Mouse (Mus musculus): ENCODE data around the gene Gm45208.

The Gm45208 gene

DNA sequence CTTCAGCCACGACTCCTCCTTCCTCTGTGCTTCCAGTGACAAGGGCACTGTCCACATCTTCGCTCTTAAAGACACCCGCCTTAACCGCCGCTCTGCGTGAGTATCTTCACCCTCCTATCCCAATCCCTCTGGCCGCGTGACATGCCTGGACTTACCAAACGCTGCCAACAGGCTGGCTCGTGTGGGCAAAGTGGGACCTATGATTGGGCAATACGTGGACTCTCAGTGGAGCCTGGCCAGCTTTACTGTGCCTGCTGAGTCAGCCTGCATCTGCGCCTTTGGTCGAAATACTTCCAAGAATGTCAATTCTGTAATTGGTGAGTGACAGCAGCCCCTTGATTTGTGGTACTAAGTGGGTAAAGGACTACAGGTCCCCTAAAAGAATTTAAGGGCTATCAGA lies 5.1 kb downstream of the Gm45208 start:
- DNase-seq (ENCODE audit: low read depth), result peak; percentile 53

DNA sequence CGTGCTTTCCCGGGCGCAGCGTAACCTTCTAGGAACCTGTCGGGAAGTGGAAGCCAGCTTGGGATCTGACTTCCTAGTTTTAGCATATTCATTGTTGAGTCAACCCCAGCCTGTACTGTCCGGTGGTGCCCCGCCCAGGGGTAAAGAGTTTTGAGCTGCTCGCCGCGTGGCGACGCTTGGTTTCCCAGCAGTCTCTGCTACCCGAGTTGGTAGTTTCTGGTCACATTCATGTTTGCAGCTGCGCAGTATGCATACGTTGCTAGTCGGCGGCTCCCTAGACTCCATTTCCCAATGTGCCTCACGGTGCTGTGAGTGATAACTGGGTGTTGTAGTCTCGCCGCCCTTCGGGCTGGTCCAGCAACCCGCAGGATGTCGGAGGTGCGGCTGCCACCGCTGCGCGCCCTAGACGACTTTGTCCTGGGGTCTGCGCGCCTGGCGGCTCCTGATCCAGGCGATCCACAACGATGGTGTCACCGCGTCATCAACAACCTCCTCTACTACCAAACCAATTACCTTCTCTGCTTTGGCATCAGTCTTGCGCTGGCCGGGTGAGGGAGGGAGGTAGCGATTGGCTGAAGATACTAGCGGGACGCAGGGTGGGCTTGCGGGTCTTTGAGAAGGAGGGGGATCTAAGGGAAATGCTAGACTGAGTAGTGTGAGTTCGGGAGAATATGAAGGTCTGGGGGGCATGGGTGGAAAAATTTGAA lies 6.3 kb downstream of the Gm45208 start, which contains the start of gene Praf2:
Gene Praf2, plus strand, starts transcription at position 225 of the 707 bp plus-strand sequence.
- DNase-seq (ENCODE audit: low read depth), result peak; percentile 92

DNA sequence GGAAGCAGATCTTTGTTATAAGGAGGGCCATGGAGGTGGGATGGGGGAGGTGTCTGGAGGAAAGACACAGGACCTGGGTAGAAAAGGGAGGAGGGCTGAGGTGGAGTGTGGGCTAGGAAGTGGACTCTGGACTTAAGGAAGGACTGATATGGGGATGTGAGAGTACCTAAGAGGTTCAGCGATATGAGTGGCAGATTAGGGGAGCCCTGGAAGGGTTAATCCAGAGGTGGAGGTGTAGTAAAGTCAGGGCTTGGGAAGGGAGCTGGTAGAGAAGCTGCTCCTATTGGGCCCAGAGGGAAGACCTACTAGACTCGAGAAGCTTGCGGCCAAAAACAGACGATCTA lies 6.8 kb downstream of the Gm45208 start:
- DNase-seq (ENCODE audit: low read depth), result peak; percentile 23

DNA sequence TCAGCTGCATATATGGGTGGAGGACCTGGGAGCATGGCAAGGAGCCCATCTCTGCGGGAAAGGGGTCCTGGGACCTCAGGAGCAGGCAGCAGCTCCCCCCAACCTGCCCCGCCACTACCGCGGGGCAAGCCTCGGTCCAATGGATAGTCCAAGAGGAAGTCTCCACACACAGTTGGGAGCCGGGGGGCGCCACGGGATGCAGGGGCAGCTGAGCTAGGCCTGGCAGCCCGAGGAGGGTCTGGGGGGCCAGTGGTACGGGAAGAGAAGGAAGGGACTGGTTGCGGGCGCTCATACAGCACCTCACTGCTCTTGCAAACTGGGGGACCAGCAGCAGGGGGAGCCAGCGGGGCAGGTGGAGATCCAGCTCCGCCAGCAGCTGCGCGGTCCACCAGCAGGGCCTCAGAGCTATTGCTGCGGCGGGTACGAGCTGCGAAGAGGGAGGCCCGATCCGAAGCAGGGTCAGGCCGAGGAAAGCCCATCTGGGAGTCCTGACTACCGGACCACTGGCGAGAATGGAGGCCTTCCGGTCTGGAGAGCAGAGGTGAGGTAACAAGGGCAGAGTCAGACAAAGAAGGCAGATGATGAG lies 11.6 kb downstream of the Gm45208 start:
- DNase-seq (ENCODE audit: low read depth), result no peak

DNA sequence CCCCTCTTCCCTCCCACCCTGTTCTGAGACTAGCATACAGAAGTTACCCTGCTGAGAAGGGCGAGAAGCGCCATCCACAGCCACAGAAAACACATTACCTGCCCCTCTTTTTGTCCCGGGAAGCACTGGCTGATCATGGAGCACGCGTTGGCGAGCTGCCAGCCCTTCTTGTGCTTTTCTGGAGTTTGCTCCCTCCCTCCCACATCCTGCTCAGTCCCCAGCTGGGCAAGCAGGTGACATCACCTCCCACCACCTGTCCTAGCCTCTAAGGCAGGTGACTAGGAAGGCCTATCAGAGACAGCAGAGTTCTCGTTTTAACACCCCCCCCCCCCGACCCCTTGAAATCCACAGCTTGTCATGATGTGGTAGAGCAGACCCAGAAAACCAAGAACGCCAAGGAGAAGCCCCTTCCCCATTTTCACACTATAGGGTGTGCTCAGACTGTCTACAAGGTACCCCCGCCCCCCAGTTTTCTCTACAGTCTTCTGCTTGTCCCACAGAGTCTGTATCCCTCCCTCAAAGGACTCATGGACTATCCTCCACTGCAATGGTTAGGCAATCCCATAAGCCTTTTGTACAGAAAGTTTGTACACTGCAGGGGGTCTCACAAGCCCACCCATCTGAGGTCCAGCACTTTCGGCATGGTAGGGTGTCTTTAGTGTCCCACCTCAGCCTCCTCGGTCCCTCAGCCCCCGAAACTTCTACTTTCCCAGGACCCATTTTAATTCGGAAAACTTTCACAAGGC lies 17.5 kb downstream of the Gm45208 start:
- DNase-seq (ENCODE audit: low read depth), result peak; percentile 35

DNA sequence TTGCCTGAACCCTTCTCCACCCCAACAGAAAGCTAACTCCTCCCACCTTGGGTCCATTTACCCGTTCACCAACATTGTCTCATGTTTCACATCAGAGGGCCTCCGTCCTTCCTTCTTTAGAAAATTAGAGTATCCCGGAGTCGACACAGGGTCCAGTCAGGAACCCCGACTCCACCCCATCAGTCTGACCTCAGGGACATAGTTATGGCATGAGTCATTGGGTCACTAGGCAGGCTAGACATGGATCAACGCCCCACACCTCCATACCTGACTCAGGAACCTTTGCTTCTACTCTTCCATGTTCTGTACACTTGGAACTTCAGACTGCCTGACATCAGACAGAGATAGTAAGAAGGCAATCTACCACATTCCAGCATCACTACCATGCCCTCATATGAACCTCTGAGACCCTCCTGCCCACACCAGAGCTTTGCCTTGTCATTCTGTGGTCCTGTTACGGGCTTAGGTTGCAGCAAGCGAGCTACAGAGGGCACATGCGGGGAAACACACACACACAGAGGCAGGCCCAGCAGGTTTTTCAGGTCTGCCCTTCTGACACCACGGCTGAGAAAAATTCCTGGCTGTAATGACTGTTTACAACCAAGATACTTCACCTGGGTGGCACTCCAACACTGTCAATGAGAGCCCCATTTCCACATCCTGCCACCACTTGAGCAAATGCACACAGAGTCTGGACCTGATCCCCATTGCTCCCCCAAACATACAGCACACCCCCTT lies 18.2 kb downstream of the Gm45208 start:
- no peak for DNase-seq (ENCODE audit: low read depth)

DNA sequence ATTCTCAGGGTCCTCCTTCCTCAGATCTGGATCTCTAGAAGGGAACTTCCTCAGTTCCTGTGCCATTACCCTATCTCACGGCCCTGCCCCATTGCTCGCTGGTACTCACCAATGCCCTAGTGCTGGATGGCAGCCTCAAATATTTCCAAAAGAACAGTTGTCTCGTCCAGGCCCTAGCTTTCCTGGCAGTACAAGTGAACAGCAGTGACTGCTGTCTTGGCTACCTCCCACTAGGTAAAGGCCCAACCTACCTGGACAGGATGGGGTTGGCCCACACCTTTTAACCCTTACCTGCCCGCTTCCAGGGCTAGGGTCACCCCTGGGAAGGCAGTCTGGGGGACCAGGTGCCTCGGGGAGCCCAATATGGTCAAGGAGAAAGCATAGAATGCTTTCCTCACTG lies 19.1 kb downstream of the Gm45208 start:
- no peak for DNase-seq (ENCODE audit: low read depth)

DNA sequence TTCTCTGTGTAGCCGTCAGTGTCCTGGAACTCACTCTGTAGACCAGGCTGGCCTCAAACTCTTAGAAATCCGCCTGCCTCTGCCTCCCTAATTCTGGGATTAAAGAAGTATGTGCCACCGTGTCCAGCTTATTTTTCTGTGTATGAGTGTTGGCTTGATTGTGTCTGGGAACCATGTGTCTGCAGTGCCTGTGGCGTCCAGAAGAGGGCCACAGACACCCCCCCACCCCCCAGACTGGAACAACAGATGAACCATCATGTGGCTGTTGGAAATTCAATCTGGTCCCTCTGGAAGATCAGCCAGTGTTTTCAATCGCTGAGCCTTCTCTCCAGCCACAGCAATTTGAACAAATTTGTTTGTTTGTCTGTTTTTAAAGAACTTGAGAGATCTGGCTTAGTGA lies 21.4 kb downstream of the Gm45208 start:
- peak; percentile 43 for DNase-seq (ENCODE audit: low read depth)

DNA sequence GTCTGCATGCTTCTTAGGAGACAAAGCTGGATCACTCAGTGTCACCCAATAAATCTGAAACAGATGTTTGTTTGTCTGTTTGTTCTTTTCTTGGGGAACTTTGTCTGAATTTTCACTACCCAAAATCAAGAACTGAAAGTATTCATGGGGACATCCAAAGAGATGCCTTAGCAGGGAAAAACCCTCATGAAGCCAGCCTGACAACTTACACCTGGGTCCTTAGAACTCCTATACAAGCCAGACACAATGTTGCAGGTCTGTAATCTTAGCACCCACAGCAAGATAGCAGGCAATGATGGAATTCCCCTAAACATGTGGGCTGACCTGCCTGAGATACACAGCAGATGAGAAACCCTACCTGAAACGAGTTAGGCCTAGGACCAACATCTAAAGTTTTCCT lies 22.9 kb downstream of the Gm45208 start:
- no peak for DNase-seq (ENCODE audit: low read depth)

DNA sequence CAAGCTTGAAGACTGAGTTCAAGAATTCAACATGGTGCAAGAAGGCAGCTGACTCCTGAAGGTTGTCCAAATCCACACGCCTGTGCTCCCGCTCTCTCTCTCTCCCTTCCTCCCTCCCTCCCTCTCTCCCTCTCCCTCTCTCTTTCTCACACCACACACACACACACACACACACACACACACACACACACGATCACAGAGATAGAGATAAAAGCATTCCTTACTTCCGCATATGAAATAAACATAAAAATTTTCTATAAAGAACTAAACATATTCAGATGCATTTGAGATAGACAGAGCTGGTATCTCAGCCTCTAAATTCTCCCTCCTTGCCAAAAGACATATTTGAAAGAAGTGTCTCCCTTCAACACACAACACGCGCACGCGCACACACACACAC lies 23.4 kb downstream of the Gm45208 start:
- DNase-seq (ENCODE audit: low read depth), result no peak

DNA sequence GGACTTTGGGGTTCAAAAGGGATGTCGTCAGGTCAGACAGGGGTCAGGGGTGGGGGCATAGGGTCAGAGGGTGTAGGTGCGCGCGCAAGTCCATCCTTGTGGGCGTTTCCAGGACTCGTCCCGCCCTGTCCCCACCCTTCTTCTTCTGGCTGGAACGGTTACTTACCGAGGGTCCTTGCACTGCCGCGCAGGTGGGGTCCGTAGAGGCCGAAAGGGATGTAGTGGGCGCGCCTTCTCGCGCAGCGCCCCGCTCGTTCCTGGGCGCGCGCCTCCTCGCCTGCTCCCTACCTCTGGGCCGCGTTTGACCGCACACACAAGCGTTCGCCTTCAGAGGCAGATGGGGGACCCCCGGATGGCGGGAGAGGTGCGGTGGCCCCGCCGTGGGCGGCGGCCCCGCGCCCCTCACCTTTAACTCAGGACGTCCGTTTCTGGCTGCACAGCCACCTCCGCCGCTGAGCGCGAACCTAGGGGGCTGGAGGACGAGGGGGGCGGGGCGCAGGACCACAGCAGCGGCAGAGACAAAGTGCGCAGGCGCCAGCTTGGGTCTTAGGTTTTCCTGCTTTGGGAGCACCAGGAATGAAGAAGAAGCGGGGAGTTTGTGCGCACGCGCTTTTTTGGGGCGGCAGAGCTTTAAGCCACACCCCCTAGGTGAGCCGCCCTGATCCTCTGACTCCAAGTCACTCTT lies 28.5 kb downstream of the Gm45208 start, which contains the start of gene Ccdc120:
Gene Ccdc120, minus strand, starts transcription at position 474 of the 685 bp plus-strand sequence.
- peak; percentile 88 for DNase-seq (ENCODE audit: low read depth)

DNA sequence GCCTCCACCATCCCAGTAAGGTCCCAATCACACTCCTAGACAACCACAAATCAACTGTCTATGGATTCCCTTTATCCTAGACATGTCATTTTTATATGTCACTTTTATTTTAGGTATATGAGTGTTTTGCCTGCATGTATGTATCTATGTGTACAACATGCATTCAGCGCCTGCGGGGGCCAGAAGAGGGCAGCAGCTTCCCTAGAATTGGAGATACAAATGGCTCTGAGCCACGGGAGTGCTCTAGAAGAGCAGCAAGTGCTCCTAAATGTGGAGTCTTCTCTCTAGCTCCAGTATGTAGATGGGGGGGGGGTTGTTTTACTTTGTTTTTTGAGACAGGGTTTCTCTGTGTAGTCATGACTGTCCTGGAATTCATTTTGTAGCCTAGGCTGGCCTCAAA lies 31.6 kb downstream of the Gm45208 start:
- peak; percentile 68 for DNase-seq (ENCODE audit: low read depth)

DNA sequence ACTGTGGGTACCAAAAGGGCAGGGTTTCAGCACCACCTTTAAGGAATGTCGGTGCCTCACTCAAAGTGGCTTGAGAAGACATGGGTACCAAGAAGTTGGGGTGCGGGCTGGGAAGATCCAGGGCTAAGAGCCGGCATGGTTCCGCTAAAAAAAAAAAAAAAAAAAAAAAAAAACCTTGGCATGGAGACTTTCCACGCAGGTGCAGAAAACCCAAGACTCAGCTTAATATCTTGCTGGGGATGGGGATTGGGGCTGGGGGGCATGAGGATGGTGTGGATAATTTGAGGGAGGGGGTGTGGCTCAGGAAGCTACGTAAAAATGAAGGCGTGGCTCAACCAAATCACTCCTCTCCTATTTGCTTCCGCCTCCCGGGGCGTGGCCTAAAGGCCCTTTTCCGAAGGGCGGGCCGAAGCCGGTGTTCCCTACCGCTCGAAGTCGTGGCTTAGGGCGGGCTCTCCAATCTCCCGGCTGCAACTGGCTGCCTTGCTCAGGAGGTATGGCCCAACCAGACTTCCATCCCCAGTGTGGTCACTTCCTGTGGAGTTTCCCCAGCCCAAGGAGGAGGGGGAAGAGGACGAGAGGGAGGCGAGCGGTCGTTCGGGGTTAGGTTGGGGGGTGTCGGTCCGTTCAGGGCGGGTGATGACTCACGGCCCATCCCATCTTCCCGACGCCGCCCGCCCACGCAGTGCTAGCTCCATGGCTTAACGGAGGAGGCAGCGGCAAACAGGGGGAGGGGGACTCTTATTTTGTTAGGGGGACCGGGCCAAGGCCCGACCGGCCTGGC lies 40.3 kb downstream of the Gm45208 start, which contains the start of gene Tfe3:
Gene Tfe3, plus strand, starts transcription at position 424 of the 784 bp plus-strand sequence.
- DNase-seq (ENCODE audit: low read depth), result peak; percentile 95

DNA sequence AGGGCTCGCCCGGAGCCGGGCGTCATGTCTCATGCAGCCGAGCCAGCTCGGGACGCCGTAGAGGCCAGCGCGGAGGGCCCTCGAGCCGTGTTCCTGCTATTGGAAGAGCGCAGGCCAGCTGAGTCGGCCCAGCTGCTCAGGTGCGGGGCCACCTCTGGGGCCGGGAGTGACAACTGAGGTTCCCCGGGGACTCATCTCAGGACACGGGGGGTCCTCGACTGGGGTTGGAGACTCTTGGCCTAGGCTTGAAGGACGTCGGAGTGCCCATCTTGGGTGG lies 40.8 kb downstream of the Gm45208 start:
- no peak for DNase-seq (ENCODE audit: low read depth)

DNA sequence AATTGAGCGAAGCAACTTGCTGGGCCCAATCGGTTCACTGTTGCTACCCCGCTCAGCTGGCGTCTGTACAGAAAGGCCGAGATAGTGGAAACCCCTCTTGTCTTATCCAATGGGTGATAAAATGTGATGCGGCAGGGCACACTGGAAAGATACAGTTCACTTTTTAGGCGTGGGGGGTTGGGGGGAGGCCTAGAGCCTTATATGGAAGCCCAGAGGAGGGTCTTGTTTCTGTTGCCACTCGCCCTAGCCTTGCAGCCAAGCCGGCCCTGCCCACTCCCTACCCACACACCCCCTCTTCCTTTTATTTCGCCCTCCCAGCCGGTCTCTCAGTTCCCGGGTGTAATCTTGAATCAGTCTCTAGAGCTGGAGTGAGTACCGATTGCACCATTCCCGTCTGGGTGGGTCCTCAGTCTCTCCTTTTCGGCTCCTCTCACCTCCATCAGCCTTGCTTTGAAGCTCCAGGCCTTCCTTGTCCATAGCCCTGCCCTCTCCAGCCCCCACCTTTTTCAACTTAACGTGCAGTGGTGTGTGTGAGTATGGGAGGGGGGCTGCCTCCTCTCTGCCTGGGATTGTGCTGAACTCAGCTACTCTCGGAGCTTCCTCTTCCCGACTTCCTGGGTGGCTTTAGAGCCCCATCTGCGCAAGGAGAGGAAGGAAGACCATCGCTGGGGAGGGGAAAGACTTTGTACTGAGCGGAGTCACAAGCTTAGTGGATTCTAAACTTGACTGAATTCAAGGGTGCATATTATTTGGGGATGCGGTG lies 41.8 kb downstream of the Gm45208 start:
- peak; percentile 73 for DNase-seq (ENCODE audit: low read depth)

DNA sequence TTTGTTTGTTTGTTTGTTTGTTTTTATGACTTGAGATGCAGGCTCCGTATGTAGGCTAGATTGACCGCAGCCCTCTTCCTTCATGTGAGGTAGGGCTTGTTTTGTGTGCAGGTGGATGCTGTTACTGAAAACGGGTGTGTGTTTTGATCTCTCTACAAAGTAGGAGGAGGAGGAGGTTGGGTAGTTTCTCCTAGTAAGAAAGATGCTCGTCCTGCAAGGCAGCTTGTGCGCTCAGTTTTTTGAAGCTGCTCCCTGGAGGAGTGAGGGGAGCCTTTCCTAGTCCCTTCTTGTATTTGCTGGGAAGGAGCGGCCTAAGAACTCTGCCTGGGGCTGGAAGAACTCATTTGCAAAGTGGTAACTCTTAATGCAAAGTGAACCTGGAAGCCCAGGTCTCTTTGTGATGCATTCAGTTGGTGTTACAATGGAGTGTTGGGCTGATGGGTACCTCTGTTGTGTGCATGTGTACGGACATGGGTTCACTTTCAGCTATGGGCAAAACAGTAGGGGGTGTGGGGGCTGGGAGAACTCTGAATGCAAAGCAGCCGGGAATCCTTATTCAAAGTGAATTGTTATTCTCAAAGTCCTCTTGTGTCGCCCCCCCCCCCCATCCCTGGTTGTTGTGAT lies 42.7 kb downstream of the Gm45208 start:
- no peak for DNase-seq (ENCODE audit: low read depth)

DNA sequence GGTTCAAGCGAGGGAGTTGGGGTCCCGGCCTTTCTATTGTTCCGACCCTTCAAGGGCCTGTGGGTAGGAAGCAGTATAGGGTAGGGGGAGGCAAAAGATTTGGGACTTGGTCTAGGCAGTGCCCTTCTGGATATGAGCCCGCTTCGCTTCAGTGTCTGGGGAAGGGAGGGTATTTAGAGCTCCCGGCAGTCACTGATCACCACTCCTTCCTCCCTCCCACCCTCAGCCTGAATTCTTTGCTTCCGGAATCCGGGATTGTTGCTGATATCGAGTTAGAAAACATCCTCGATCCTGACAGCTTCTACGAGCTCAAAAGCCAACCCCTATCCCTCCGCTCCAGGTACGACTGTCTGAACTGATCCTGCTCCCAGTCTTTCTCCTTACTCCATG lies 43.2 kb downstream of the Gm45208 start:
- peak; percentile 13 for DNase-seq (ENCODE audit: low read depth)

DNA sequence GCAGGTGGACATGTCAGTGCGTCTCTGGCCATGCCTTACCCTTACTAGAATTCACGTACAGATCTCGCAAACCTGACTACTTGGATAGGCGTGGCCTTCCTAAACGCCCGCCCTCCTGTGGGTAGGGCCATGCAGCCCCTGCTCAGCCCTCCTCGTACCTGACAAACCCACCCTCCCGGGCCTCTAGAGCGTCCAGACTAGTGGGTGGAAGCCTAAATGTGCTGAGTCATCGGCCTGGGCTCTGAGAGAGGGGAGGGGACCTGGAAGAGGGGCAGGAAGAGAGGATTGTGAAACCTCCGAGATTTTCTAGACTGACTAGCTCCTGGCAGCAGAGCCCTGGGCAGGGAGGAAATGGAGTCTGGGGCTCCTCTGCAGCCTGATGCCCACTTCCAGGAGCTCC lies 43.7 kb downstream of the Gm45208 start:
- peak; percentile 91 for DNase-seq (ENCODE audit: low read depth)

DNA sequence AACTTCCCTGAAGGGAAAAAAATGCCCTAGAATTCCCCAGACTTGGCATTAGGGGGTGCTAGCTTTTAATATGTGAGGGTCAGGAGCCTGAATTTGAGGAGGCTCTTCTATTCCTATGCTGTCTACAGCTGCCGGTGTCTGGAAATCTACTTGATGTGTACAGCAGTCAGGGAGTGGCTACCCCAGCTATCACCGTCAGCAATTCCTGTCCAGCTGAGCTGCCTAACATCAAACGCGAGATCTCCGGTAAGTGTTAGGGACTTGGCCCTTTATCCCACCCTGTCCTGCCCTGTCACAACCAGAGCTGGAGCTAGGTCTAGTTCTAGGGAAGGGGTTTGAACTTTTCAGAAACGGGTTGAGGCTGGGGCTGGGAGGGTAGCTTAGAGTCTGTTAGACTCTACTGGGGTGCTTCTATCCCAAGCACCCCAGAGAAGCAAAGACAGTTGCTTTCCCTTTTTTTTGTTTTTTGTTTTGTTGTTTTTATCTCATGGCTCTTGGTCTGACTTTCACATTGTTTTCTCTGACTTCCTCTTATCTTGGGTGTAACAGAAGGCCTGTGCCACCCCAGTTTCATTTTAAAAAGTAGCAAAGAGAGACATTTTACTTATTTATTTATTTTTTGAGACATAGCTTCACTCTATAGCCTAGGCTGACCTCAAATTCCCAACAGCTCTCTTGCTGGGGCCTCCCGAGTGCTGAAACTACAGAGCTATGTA lies 47.4 kb downstream of the Gm45208 start:
- no peak for DNase-seq (ENCODE audit: low read depth)
